Mouse (Mus musculus): Measurements from ENCODE around the gene Syndig1.

DNA sequence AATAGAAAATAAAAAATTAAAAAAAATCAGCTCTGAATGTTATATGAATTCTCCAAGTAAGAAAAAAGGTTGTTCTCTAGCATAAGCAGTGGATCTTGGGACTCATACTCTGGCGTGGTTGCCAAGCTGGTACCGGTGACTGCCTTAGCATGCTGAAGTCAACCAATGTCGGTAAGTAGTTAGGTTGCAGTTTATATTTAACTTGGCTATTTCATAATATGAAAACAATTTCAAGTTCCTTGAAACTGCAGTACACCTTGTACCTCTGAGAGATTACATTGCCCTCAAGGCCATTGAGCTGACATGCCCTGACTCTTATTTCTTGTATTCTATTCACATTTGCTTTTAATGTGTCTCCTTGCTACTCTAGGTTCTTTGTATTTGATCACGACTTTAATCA is 163.9 kb downstream of the Syndig1 start:
- TF ChIP-seq CTCF (IDR thresholded peaks at IDR 0.05; ENCODE audit: control insufficient read depth, insufficient read depth, insufficient read length) (no peak), MAX (IDR thresholded peaks at IDR 0.05) (no peak), CEBPB (IDR thresholded peaks at IDR 0.05; ENCODE audit: low read depth) (no peak), FOSL1 (IDR thresholded peaks at IDR 0.05; ENCODE audit: insufficient read depth, low read length, poor library complexity, severe bottlenecking) (no peak), MYOD1 (IDR thresholded peaks at IDR 0.05; ENCODE audit: control insufficient read depth, insufficient read length, low read depth) (no peak)

All from C2C12 (cell line).